Mouse (Mus musculus) lung, embryonic 14.5 days (tissue): Measurements from ENCODE around the gene Trpv4. TPM values are rescaled to one million over a fixed set of nuclear protein-coding genes. Genes with fewer than 3 reads are reported as not detected.

Source experiments
- ATAC-seq: fragments of 200-750 bp; cut with Nextera tagmentation; 2 replicates; pipeline ENCODE4 v1.8.0; 2017; ENCODE audit warnings: mild to moderate bottlenecking, moderate TSS enrichment, moderate library complexity; ENCODE audit not compliant: insufficient read depth
- DNase-seq: peaks from one replicate; pipeline ENCODE4 v3.0.0-alpha.2; 2015
- H3K27ac ChIP-seq: fragments of 300-500 bp; sonication (generic); 2 replicates; pipeline ENCODE4 v1.5.1; 2014; ENCODE audit warnings: low read depth, mild to moderate bottlenecking, moderate library complexity
- H3K27me3 ChIP-seq: fragments of 300-500 bp; sonication (generic); 2 replicates; pipeline ENCODE4 v1.6.1; 2014; ENCODE audit warnings: low read length, control low read depth; ENCODE audit not compliant: insufficient read depth
- H3K36me3 ChIP-seq: fragments of 300-500 bp; sonication (generic); 2 replicates; pipeline ENCODE4 v1.6.1; 2014; ENCODE audit warnings: control low read depth; ENCODE audit not compliant: insufficient read depth
- H3K4me1 ChIP-seq: fragments of 300-500 bp; sonication (generic); 2 replicates; pipeline ENCODE4 v1.6.1; 2014; ENCODE audit warnings: antibody characterized with exemption, control low read depth; ENCODE audit not compliant: insufficient read depth
- H3K4me2 ChIP-seq: fragments of 300-500 bp; sonication (generic); 2 replicates; pipeline ENCODE4 v1.6.1; 2014; ENCODE audit warnings: mild to moderate bottlenecking
- H3K4me3 ChIP-seq: fragments of 300-500 bp; sonication (generic); 2 replicates; pipeline ENCODE4 v1.5.1; 2014; ENCODE audit warnings: low read depth, low read length
- H3K9ac ChIP-seq: fragments of 300-500 bp; sonication (generic); 2 replicates; pipeline ENCODE4 v1.6.1; 2014
- H3K9me3 ChIP-seq: fragments of 300-500 bp; sonication (generic); 2 replicates; pipeline ENCODE4 v1.6.1; 2016; ENCODE audit warnings: low read depth, low read length, control low read depth
- CTCF ChIP-seq: IDR thresholded peaks from 2 replicates; pipeline ENCODE4 v1.5.1; 2016; ENCODE audit warnings: antibody characterized with exemption, low read depth
- WGBS: fragments of 180-500 bp; shearing (Covaris S2); extraction: QIAGEN DNeasy Blood & Tissue Kit; methylation state at CpG from one replicate; pipeline ENCODE4 v1.1.7; 2014; 5-methylcytosine and 5-hydroxymethylcytosine counted together
- polyA plus RNA-seq: library from polyadenylated mRNA; unstranded; fragments of >200 nt; fragmentation: Nextera tagmentation; extraction: Ambion mirVana; gene quantifications from 2 replicates; pipeline ENCODE4 v1.2.1, GENCODE M21; 2014

Gene Trpv4
- polyA plus RNA-seq, 1 experiment from 2014 or later: 1.0 TPM

DNA sequence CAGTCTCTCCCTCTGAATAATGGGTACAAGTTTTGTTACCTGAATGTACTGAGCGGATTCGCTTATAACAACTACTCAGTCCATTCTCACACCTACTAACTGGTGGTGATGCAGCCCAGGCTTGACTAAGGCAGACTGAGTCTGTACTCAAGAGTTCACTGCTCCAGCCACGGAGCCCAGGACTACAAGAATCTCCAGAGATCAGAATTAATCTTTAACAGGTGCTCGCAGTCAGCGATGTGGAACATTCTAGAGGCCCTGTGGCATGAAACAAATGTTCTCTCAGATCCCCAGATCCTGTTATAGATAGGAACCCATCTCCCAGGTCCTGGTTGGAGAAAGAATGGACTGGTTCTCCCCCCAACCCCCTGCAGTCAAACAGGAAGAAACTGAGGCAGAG, 2.5 kb downstream of the Trpv4 start:
- ATAC-seq (no peak), DNase-seq (no peak)
- Histone ChIP-seq H3K9me3 (no peaks in the 10 kb centered on the region), H3K4me1 (peaks cover 3% of the 10 kb centered on the region; the same call in 1 of the 2 replicates), H3K27ac (no peak overlapping the region), H3K4me2 (no peak overlapping the region), H3K27me3 (peaks cover 40% of the 10 kb centered on the region), H3K36me3 (no peaks in the 10 kb centered on the region), H3K9ac (no peak overlapping the region), H3K4me3 (no peak overlapping the region)
- WGBS: 86% methylated on average over 5 of the region's 5 CpGs
- no peak for TF ChIP-seq CTCF

DNA sequence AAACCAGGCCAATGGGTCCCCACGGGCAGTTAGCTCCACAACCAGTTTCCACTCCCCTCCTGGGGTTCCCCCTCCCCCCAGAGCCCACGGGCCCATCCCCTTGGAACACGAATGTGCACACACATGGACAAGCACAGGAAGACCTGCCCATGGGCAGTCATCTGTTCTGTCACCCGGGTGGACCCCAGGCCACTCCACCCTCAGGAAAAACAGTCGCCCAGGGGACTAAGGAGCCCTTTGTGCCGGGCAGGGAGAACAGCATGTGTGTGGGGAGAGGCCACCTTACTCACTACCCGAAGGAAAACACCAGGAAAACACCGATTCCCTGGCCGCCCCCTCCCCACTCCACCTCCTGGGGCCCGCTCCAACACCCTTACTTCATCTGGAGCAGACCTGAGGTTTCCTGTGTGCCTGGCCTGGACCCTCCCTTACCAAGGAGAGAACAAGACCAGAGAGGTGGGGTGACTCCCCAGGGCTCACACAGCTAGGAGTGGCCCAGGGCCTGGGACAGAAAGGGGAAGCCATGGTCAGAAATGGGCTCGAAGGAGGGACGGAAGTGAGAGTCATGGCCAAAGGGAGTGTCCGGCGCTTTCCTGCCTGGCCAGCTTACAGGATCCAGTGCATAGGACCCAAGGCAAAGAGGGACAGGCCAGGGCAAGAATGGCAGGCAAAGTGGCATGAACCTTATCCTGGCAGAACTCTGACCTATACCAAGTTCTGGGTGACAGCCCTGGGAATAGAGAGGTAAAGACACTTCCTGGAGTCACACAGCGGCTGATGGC, 4.4 kb downstream of the Trpv4 start:
- Histone ChIP-seq H3K4me1 (peaks cover 3% of the 10 kb centered on the region; the same call in 1 of the 2 replicates), H3K4me2 (no peak overlapping the region), H3K27ac (no peak overlapping the region), H3K9me3 (no peaks in the 10 kb centered on the region), H3K36me3 (no peaks in the 10 kb centered on the region), H3K9ac (no peak overlapping the region), H3K4me3 (no peak overlapping the region), H3K27me3 (peaks cover 28% of the 10 kb centered on the region)
- TF ChIP-seq CTCF: no peak
- ATAC-seq: no peak
- 71% methylated on average over 11 of the region's 15 CpGs for WGBS
- DNase-seq: no peak

DNA sequence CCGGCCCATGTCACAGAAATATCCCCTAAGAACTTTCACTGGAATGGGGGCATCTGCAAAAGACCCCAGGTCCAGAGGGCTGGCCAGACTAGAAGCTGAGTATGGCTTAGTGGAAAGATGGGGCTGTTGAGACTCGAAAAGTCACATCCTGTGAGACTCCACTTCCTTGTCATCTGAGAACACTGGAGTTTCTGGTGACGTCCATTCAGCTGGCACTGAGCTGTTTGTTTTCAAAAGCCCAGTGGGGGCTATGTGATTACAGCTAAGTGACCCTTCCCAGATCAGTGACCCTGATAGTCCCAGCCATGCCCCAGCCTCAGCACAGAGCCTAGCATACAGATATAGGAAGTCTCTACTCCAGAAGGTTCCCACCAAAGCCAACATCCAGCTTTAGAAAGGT, 6.8 kb downstream of the Trpv4 start:
- H3K36me3 ChIP-seq: no peaks in the 10 kb centered on the region
- no peak for ATAC-seq
- peaks cover 9% of the 10 kb centered on the region; the same call in 1 of the 2 replicates for H3K4me1 ChIP-seq
- H3K9ac ChIP-seq: 0 out of 2 replicates have a peak overlapping the region, but pooled peaks have one; percentile 5
- H3K27me3 ChIP-seq: peaks cover 8% of the 10 kb centered on the region; the same call in 1 of the 2 replicates
- WGBS: 25% methylated on average over 3 of the region's 3 CpGs
- no peak for TF ChIP-seq CTCF
- H3K4me3 ChIP-seq: no peak overlapping the region
- no peaks in the 10 kb centered on the region for H3K9me3 ChIP-seq
- DNase-seq: no peak
- no peak overlapping the region for H3K4me2 ChIP-seq
- no peak overlapping the region for H3K27ac ChIP-seq

DNA sequence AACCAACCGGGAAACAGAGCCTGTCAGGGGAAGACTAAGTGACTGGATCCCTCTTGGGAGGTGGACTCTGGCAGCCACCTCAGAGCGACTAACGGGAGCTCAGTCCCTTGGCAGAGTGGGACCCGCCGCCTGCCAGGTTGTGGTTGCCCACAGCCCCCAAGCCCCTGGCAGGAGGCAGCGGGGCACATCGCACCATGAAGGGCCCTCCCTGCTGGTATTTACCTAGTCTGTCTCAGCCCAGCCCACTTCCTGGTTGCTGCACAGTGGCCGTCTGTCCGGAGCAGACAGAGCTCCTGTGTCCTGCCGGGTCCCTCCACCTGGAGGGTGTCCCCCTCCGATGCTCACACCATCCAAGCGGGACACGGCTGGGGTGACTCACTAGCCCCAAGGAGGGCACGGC, 7.2 kb downstream of the Trpv4 start:
- peaks cover 9% of the 10 kb centered on the region; the same call in 1 of the 2 replicates for H3K4me1 ChIP-seq

DNA sequence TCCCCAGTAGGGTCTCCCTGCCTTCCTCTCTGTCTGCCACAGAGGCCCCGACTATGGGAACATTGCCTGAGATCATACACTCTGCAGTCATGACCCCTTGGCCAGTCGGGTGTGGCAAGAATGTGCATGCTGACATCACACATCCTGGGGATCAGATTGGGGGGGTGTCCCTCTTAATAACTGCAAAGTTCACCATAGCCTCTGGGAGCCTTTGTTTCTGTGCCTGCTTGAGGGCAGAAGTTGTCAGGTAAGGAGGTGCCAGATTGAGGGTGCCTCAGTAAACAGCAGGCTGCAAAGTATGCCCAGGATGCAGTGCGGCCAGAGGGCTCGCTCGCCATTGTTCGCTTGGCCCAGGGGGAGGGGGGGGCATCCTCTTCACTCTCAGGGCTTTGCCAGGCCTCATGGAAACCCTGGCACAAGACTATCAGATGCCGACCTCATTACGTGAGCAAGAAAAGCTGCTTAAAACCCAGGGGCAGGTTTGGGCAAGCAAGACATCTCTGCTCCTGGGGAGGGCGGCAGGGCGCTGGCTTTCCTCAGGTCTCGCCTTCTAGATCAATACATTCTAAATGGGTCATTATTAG, 9.4 kb downstream of the Trpv4 start:
- no peak overlapping the region for H3K27ac ChIP-seq
- no peak for TF ChIP-seq CTCF

More for the DNA sequence above, 7.2 kb downstream of the Trpv4 start:
- DNase-seq (no peak), ATAC-seq (no peak)
- H3K27me3 ChIP-seq: peaks cover 3% of the 10 kb centered on the region; the same call in 1 of the 2 replicates
- WGBS: 30% methylated on average over 14 of the region's 14 CpGs
- H3K4me2 ChIP-seq: no peak overlapping the region
- no peak for TF ChIP-seq CTCF
- H3K9me3 ChIP-seq: no peaks in the 10 kb centered on the region
- no peak overlapping the region for H3K4me3 ChIP-seq
- H3K9ac ChIP-seq: no peak overlapping the region
- no peaks in the 10 kb centered on the region for H3K36me3 ChIP-seq
- no peak overlapping the region for H3K27ac ChIP-seq

DNA sequence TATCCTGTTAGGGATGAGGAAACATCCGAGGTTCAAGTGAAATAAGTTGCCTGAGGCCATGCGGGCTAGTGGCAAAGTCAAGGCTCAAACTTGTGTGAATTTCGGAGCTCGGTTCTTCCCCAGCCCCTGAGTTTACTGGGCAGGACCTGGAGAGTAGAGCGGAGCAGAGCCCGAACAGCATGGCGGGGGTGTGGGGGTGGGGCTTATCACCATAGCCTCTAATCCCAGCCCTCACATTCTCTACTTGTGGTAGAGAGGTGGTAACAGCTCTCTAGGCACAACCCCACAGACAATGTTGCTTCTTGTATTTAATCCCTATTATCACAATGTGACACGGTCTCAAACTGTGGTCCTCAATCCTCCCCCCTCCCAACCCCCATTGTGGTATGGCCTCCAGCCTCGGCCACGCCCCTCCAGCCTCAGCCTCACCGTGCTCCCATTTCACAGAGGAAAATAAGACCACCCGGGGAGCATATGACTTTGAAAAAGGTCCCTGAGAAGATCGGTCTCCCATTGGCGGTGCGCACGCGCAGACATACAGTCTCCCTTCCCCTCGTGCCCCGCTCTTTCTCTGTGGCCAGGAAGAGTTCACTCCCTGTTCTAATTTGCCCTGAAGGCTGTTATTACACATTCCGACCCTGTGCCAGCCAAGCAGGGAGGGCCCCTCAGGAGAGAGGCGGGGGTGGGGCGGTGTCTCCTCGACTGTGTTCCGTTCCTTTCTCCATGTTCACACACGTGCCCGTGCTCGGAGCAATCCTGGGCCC, 10.8 kb downstream of the Trpv4 start:
- Histone ChIP-seq H3K4me3 (peak overlapping the region; percentile 21), H3K9me3 (no peaks in the 10 kb centered on the region), H3K4me2 (peak overlapping the region; percentile 62), H3K36me3 (no peaks in the 10 kb centered on the region), H3K4me1 (peaks cover 9% of the 10 kb centered on the region; the same call in 1 of the 2 replicates), H3K27me3 (no peaks in the 10 kb centered on the region), H3K9ac (peak overlapping the region; percentile 0), H3K27ac (no peak overlapping the region)
- DNase-seq (peak; percentile 78), ATAC-seq (peak; percentile 60)
- no peak for TF ChIP-seq CTCF
- WGBS: 2% methylated on average over 27 of the region's 27 CpGs

More for the DNA sequence above, 9.4 kb downstream of the Trpv4 start:
- Histone ChIP-seq H3K36me3 (no peaks in the 10 kb centered on the region), H3K4me2 (no peak overlapping the region), H3K9me3 (no peaks in the 10 kb centered on the region), H3K27me3 (no peaks in the 10 kb centered on the region), H3K9ac (no peak overlapping the region), H3K4me3 (no peak overlapping the region), H3K4me1 (peaks cover 9% of the 10 kb centered on the region; the same call in 1 of the 2 replicates)
- 63% methylated on average over 11 of the region's 11 CpGs for WGBS
- DNase-seq (no peak), ATAC-seq (no peak)

DNA sequence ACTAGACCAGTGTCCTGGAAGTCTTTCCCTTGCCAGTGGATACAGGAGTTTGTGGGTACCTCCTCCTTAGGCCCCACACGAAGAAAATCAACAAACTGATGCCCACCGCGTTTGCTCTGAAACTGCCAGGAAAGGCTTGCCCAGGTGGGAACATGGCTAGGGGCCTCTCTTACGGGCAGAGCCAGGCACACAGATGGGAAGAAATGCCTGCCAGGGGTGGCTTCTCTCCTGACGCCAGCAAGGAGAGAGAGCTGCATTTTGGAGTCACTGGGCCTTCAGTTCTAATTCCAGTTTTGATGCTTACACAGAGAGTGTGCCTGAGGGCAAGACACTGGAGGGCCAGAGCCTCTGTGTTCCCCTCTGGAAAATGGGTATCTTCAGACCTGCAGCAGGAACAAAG, 12.3 kb downstream of the Trpv4 start:
- Histone ChIP-seq H3K36me3 (no peaks in the 10 kb centered on the region), H3K27ac (no peak overlapping the region), H3K4me2 (no peak overlapping the region), H3K9me3 (no peaks in the 10 kb centered on the region), H3K4me1 (peaks cover 6% of the 10 kb centered on the region; the same call in 1 of the 2 replicates), H3K27me3 (no peaks in the 10 kb centered on the region), H3K9ac (no peak overlapping the region), H3K4me3 (no peak overlapping the region)
- 83% methylated on average over 5 of the region's 5 CpGs for WGBS
- no peak for ATAC-seq
- DNase-seq: no peak
- no peak for TF ChIP-seq CTCF
